ENCODE assay signal across 22 mouse cellular contexts in genomic region chr17:73824022-73824340, GRCm38 (mm10). TPM values are rescaled to one million over a fixed set of nuclear protein-coding genes. Genes with fewer than 3 reads are reported as not detected.
A peak's percentile ranks its signal among the peaks of the same experiment; 100 is the strongest.
DNase-seq lines count a peak whose midpoint lies in the region; ATAC-seq and TF ChIP-seq lines count a peak whose summit lies in the region.
"Had no signal": no experiment of that assay in that cellular context is flagged by ENCODE, and none has a peak within 500 bp of the region (broad histone marks: within the 10 kb centered on the region; RNA-seq: fewer than 3 reads in every experiment).

No protein-coding gene starts in this region.

- peaks cover 13% of the 10 kb centered on the region for H3K4me1 ChIP-seq in hindbrain, embryonic 13.5 days (replicated peaks)
- H3K4me1 ChIP-seq in hindbrain, embryonic 11.5 days (replicated peaks; ENCODE audit: control insufficient read depth, insufficient read depth, low read length): no peaks in the 10 kb centered on the region
- peaks cover 10% of the 10 kb centered on the region; the same call in 1 of the 2 replicates for H3K4me1 ChIP-seq in liver, adult 2 months (ENCODE audit: control insufficient read depth, insufficient read depth, low read length)
- peaks cover 20% of the 10 kb centered on the region for H3K4me1 ChIP-seq in liver, embryonic 12.5 days
- peaks cover 18% of the 10 kb centered on the region for H3K4me1 ChIP-seq in embryonic facial prominence, embryonic 13.5 days
- H3K4me1 ChIP-seq: lung, embryonic 15.5 days had no signal

- peaks cover 23% of the 10 kb centered on the region for H3K36me3 ChIP-seq in hindbrain, embryonic 13.5 days
- no peaks in the 10 kb centered on the region for H3K36me3 ChIP-seq in hindbrain, embryonic 11.5 days (ENCODE audit: control insufficient read depth, insufficient read depth, low read length)
- no peaks in the 10 kb centered on the region for H3K36me3 ChIP-seq in liver, adult 2 months (ENCODE audit: control insufficient read depth, insufficient read depth, low read length)
- H3K36me3 ChIP-seq in liver, embryonic 12.5 days: peaks cover 16% of the 10 kb centered on the region
- peaks cover 16% of the 10 kb centered on the region for H3K36me3 ChIP-seq in embryonic facial prominence, embryonic 13.5 days
- H3K36me3 ChIP-seq: embryonic facial prominence, embryonic 15.5 days had no signal

- ATAC-seq in hindbrain, embryonic 13.5 days (ENCODE audit: low FRiP score): no peak
- no peak for ATAC-seq in hindbrain, embryonic 11.5 days (ENCODE audit: low FRiP score)
- ATAC-seq in liver, embryonic 12.5 days: no peak
- ATAC-seq in embryonic facial prominence, embryonic 13.5 days (ENCODE audit: insufficient number of reproducible peaks, insufficient read depth, low FRiP score, low TSS enrichment, low read depth): no peak
- ATAC-seq: activated CD4-positive, CD25-positive, alpha-beta regulatory T cell, adult 4 months; intestine, embryonic 16.5 days had no signal

- WGBS in hindbrain, embryonic 13.5 days: 61% methylated on average over 6 of the region's 6 CpGs
- WGBS in hindbrain, embryonic 11.5 days: 76% methylated on average over 6 of the region's 6 CpGs
- 60% methylated on average over 6 of the region's 6 CpGs for WGBS in liver, adult 2 months
- WGBS in liver, embryonic 12.5 days (ENCODE audit: insufficient replicate concordance): 68% methylated on average over 6 of the region's 6 CpGs
- 44% methylated on average over 6 of the region's 6 CpGs for WGBS in embryonic facial prominence, embryonic 13.5 days

- no peak for DNase-seq in hindbrain, embryonic 11.5 days (ENCODE audit: low spot score)
- no peak for DNase-seq in liver, adult 2 months (ENCODE audit: extremely low read depth, low read depth, low spot score)
- DNase-seq in embryo, embryonic 9.5 days (ENCODE audit: extremely low spot score): no peak
- DNase-seq: adrenal gland, adult 2 months; B cell, adult 2 months; embryo, embryonic 11 days; heart, postnatal 14 days; kidney, adult 8-10 months; kidney, postnatal 4 days; layer of hippocampus, adult 9-11 months; liver; right cerebral cortex, postnatal 14 days had no signal

- H3K4me3 ChIP-seq in hindbrain, embryonic 13.5 days: no peak overlapping the region
- H3K4me3 ChIP-seq in hindbrain, embryonic 11.5 days (ENCODE audit: low read depth, low read length): no peak overlapping the region
- H3K4me3 ChIP-seq in liver, adult 2 months (ENCODE audit: insufficient read depth, low read depth, low read length): no peak overlapping the region
- H3K4me3 ChIP-seq in liver, embryonic 12.5 days: no peak overlapping the region
- H3K4me3 ChIP-seq in embryonic facial prominence, embryonic 13.5 days: no peak overlapping the region
- H3K4me3 ChIP-seq: embryonic facial prominence, embryonic 15.5 days; lung, embryonic 15.5 days; myocyte had no signal

- H3K27ac ChIP-seq in hindbrain, embryonic 13.5 days: peak overlapping the region; percentile 74; the same call in 1 of the 2 replicates
- H3K27ac ChIP-seq in hindbrain, embryonic 11.5 days (ENCODE audit: low read depth, low read length): no peak overlapping the region
- H3K27ac ChIP-seq in liver, adult 2 months (replicated peaks; ENCODE audit: insufficient read depth, low read depth, low read length): peak overlapping the region; percentile 44; the same call in 1 of the 2 replicates
- no peak overlapping the region for H3K27ac ChIP-seq in liver, embryonic 12.5 days
- no peak overlapping the region for H3K27ac ChIP-seq in embryonic facial prominence, embryonic 13.5 days
- H3K27ac ChIP-seq: embryonic facial prominence, embryonic 15.5 days; kidney, postnatal 0 days; lung, embryonic 15.5 days had no signal

- no peaks in the 10 kb centered on the region for H3K79me2 ChIP-seq in liver, adult 2 months (ENCODE audit: control insufficient read depth, insufficient read depth, low read length)

- TF ChIP-seq CTCF in liver, adult 2 months (IDR thresholded peaks at IDR 0.05; ENCODE audit: low read depth, low read length): no peak

- no peaks in the 10 kb centered on the region for H3K9me3 ChIP-seq in hindbrain, embryonic 13.5 days
- no peaks in the 10 kb centered on the region for H3K9me3 ChIP-seq in hindbrain, embryonic 11.5 days (ENCODE audit: control insufficient read depth, low read length)
- H3K9me3 ChIP-seq in liver, embryonic 12.5 days (replicated peaks): no peaks in the 10 kb centered on the region
- no peaks in the 10 kb centered on the region for H3K9me3 ChIP-seq in embryonic facial prominence, embryonic 13.5 days
- H3K9me3 ChIP-seq: embryonic facial prominence, embryonic 15.5 days; lung, embryonic 15.5 days had no signal

- TF ChIP-seq POLR2A in liver, adult 2 months (IDR thresholded peaks at IDR 0.05; ENCODE audit: extremely low read depth, insufficient read depth, low read length): no peak

- H3K9ac ChIP-seq in hindbrain, embryonic 13.5 days: no peak overlapping the region
- no peak overlapping the region for H3K9ac ChIP-seq in hindbrain, embryonic 11.5 days (ENCODE audit: low read depth, low read length)
- H3K9ac ChIP-seq in liver, adult 2 months (ENCODE audit: low read depth, low read length): no peak overlapping the region
- no peak overlapping the region for H3K9ac ChIP-seq in liver, embryonic 12.5 days
- no peak overlapping the region for H3K9ac ChIP-seq in embryonic facial prominence, embryonic 13.5 days
- H3K9ac ChIP-seq: embryonic facial prominence, embryonic 15.5 days; lung, embryonic 15.5 days had no signal

- H3K4me2 ChIP-seq in hindbrain, embryonic 13.5 days: no peak overlapping the region
- no peak overlapping the region for H3K4me2 ChIP-seq in hindbrain, embryonic 11.5 days (replicated peaks; ENCODE audit: low read depth, low read length)
- no peak overlapping the region for H3K4me2 ChIP-seq in liver, embryonic 12.5 days
- peak overlapping the region; percentile 11; the same call in 1 of the 2 replicates for H3K4me2 ChIP-seq in embryonic facial prominence, embryonic 13.5 days
- H3K4me2 ChIP-seq: embryonic facial prominence, embryonic 15.5 days; lung, embryonic 15.5 days; midbrain, embryonic 11.5 days had no signal

- no peaks in the 10 kb centered on the region for H3K27me3 ChIP-seq in hindbrain, embryonic 13.5 days
- H3K27me3 ChIP-seq in hindbrain, embryonic 11.5 days (ENCODE audit: control insufficient read depth, insufficient read depth, low read length): no peaks in the 10 kb centered on the region
- no peaks in the 10 kb centered on the region for H3K27me3 ChIP-seq in liver, adult 2 months (ENCODE audit: control insufficient read depth, insufficient read depth, low read length)
- H3K27me3 ChIP-seq in liver, embryonic 12.5 days (replicated peaks): no peaks in the 10 kb centered on the region
- no peaks in the 10 kb centered on the region for H3K27me3 ChIP-seq in embryonic facial prominence, embryonic 13.5 days
- H3K27me3 ChIP-seq: embryonic facial prominence, embryonic 15.5 days; lung, embryonic 15.5 days had no signal

RNA-seq across cellular contexts. Expression of gene Ehd3, which starts 20.0 kb away (rescaled TPM):
- 13.7 and 14.9 TPM in 2 replicates for polyA plus RNA-seq in hindbrain, embryonic 13.5 days (2015; fragmentation: Nextera tagmentation; extraction: Ambion mirVana)
- 7.0 and 8.3 TPM in 2 replicates for polyA plus RNA-seq in hindbrain, embryonic 11.5 days (2014; fragmentation: Nextera tagmentation; extraction: Ambion mirVana)
- 37.5 and 40.6 TPM in 2 replicates for total RNA-seq in liver, adult 2 months (2014; rRNA removed)
- 26.0 and 30.6 TPM in 2 replicates for polyA plus RNA-seq in liver, adult 2 months (2012; rRNA removed)
- polyA plus RNA-seq in liver, embryonic 12.5 days (2016; fragmentation: Nextera tagmentation; extraction: Ambion mirVana): 29.8 and 30.3 TPM in 2 replicates
- 4.3 and 4.9 TPM in 2 replicates for polyA plus RNA-seq in embryonic facial prominence, embryonic 13.5 days (2015; fragmentation: Nextera tagmentation; extraction: Ambion mirVana)

Comparison
In these comparisons a context has a peak if more than half of its experiments do, and no peak if none do; other contexts are left out.
1. H3K27ac ChIP-seq: peak in hindbrain, embryonic 13.5 days (single experiment) and liver, adult 2 months (single experiment); none in hindbrain, embryonic 11.5 days (single experiment), liver, embryonic 12.5 days (single experiment) and embryonic facial prominence, embryonic 13.5 days (single experiment).